Mouse (Mus musculus) heart, postnatal 0 days (tissue): Measurements from ENCODE around the gene Cfdp1. TPM values are rescaled to one million over a fixed set of nuclear protein-coding genes. Genes with fewer than 3 reads are reported as not detected.

ENCODE experiments used
- ATAC-seq: fragments of 200-750 bp; cut with Nextera tagmentation; 2 replicates; pipeline ENCODE4 v1.8.0; 2017; ENCODE audit warnings: low read depth, moderate number of reproducible peaks, moderate library complexity; ENCODE audit not compliant: insufficient read depth
- DNase-seq: peaks from one replicate; pipeline ENCODE4 v3.0.0-alpha.2; 2016; ENCODE audit warnings: low spot score
- H3K27ac ChIP-seq: fragments of 300-500 bp; sonication (generic); 2 replicates; pipeline ENCODE4 v1.5.1; 2014; ENCODE audit warnings: low read depth, mild to moderate bottlenecking
- H3K27me3 ChIP-seq: fragments of 300-500 bp; sonication (generic); 2 replicates; pipeline ENCODE4 v1.6.1; 2014; ENCODE audit warnings: low read length, mixed read lengths; ENCODE audit not compliant: control insufficient read depth, insufficient read depth
- H3K36me3 ChIP-seq: fragments of 300-500 bp; sonication (generic); replicated peaks from 2 replicates; pipeline ENCODE4 v1.6.1; 2014; ENCODE audit warnings: low read length, mixed read lengths; ENCODE audit not compliant: control insufficient read depth, insufficient read depth
- H3K4me1 ChIP-seq: fragments of 300-500 bp; sonication (generic); 2 replicates; pipeline ENCODE4 v1.6.1; 2014; ENCODE audit warnings: antibody characterized with exemption; ENCODE audit not compliant: control insufficient read depth, insufficient read depth
- H3K4me2 ChIP-seq: fragments of 300-500 bp; sonication (generic); 2 replicates; pipeline ENCODE4 v1.6.1; 2014; ENCODE audit warnings: low read depth, mild to moderate bottlenecking, low read length, moderate library complexity
- H3K4me3 ChIP-seq: fragments of 300-500 bp; sonication (generic); 2 replicates; pipeline ENCODE4 v1.5.1; 2014; ENCODE audit warnings: low read depth, low read length
- H3K9ac ChIP-seq: fragments of 300-500 bp; sonication (generic); replicated peaks from 2 replicates; pipeline ENCODE4 v1.6.1; 2014; ENCODE audit warnings: low read depth, low read length, mixed read lengths
- H3K9me3 ChIP-seq: fragments of 300-500 bp; sonication (generic); replicated peaks from 2 replicates; pipeline ENCODE4 v1.6.1; 2016; ENCODE audit warnings: low read length; ENCODE audit not compliant: control insufficient read depth
- CTCF ChIP-seq: IDR thresholded peaks from 2 replicates; pipeline ENCODE4 v1.5.1; 2016; ENCODE audit warnings: antibody characterized with exemption, control low read depth, low read depth
- EP300 ChIP-seq: IDR thresholded peaks from 2 replicates; pipeline ENCODE4 v1.6.1; 2016; ENCODE audit warnings: antibody characterized with exemption, low read depth
- WGBS: fragments of 180-500 bp; shearing (Covaris S2); extraction: QIAGEN DNeasy Blood & Tissue Kit; methylation state at CpG from one replicate; pipeline ENCODE4 v1.1.7; 2014; 5-methylcytosine and 5-hydroxymethylcytosine counted together
- polyA plus RNA-seq: library from polyadenylated mRNA; unstranded; fragments of >200 nt; fragmentation: Nextera tagmentation; extraction: Ambion mirVana; gene quantifications from 2 replicates; pipeline ENCODE4 v1.2.1, GENCODE M21; 2015
- total RNA-seq: library from RNA; depleted of rRNA; stranded (reverse); fragments of >200 nt; gene quantifications from 2 replicates; pipeline ENCODE4 v1.2.3, GENCODE M21; 2014; ENCODE audit warnings: low replicate concordance

Cfdp1 gene
- total and polyA plus RNA-seq, 2 experiments from 2014 or later, result 16.1 to 85.4 TPM

GRCm38 (mm10) chr8:111786701-111787588 is 67.1 kb downstream of the Cfdp1 start:
- Histone ChIP-seq H3K9me3 (no peaks in the 10 kb centered on the region), H3K36me3 (no peaks in the 10 kb centered on the region), H3K9ac (no peak overlapping the region), H3K27ac (peak overlapping the region; percentile 54; the same call in 1 of the 2 replicates), H3K4me2 (no peak overlapping the region), H3K27me3 (no peaks in the 10 kb centered on the region), H3K4me1 (peaks cover 32% of the 10 kb centered on the region), H3K4me3 (no peak overlapping the region)
- WGBS, result 42% methylated on average over 13 of the region's 13 CpGs
- no peak for TF ChIP-seq CTCF
- TF ChIP-seq EP300, result no peak
- peak; percentile 42 for DNase-seq
- ATAC-seq, result peak; percentile 63; the same call in 1 of the 2 replicates

- peak overlapping the region; percentile 54; the same call in 1 of the 2 replicates for H3K27ac ChIP-seq
- no peak overlapping the region for H3K9ac ChIP-seq
- no peak overlapping the region for H3K4me3 ChIP-seq
- no peak for TF ChIP-seq CTCF
- no peaks in the 10 kb centered on the region for H3K9me3 ChIP-seq
- WGBS, result 93% methylated on average over 2 of the region's 2 CpGs
- no peaks in the 10 kb centered on the region for H3K27me3 ChIP-seq
- peaks cover 32% of the 10 kb centered on the region for H3K4me1 ChIP-seq
- no peak for ATAC-seq
- no peak for DNase-seq
- no peaks in the 10 kb centered on the region for H3K36me3 ChIP-seq
- H3K4me2 ChIP-seq, result no peak overlapping the region
These were observed 68.0 kb downstream of the Cfdp1 start for GRCm38 (mm10) chr8:111786116-111786515.

DNA sequence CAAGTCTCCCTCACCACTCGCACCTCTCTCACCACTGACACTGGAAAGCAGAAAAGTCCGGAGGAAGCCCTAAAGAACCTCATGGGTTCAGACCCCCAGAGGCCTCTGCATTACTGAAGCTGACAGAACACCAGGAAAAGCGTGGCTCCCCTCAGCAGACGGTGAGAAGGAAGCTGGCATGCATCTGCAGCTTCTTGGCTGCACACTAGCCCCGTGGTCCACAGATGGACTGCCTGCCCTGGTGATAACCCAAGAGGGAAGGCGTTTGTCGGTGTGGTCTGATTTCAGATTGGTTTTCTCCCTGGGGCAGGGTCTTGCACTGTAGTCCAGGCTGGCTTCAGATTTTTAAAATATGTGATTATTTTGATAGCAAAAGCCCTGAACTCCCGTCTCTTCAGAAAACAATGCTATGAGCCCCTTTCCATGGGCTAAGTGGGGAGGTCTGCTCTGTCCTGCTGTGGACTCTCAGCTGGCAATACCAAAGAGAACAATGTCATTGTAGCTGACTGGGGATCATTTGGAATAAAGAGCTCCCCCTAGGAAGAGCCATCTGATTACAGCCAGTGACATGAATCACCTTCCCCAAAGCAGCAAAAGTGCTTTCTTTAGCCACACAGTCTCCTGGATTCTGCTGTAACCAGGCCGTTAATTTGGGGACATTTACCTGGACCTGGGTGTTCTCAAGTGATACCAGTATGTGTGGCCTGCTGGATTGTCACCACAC is 71.3 kb downstream of the Cfdp1 start:
- Histone ChIP-seq H3K9ac (no peak overlapping the region), H3K27me3 (no peaks in the 10 kb centered on the region), H3K9me3 (no peaks in the 10 kb centered on the region), H3K36me3 (no peaks in the 10 kb centered on the region), H3K4me1 (peaks cover 49% of the 10 kb centered on the region), H3K4me3 (no peak overlapping the region), H3K27ac (no peak overlapping the region), H3K4me2 (no peak overlapping the region)
- ATAC-seq, result no peak
- WGBS, result 62% methylated on average over 9 of the region's 9 CpGs
- TF ChIP-seq EP300, result no peak
- TF ChIP-seq CTCF, result peak; percentile 27; the same call in 1 of the 2 replicates
- no peak for DNase-seq

GRCm38 (mm10) chr8:111782161-111782560 is 71.9 kb downstream of the Cfdp1 start:
- Histone ChIP-seq H3K9ac (no peak overlapping the region), H3K27ac (no peak overlapping the region), H3K36me3 (no peaks in the 10 kb centered on the region; the same call in 1 of the 2 replicates), H3K9me3 (no peaks in the 10 kb centered on the region), H3K4me2 (no peak overlapping the region), H3K4me1 (peaks cover 42% of the 10 kb centered on the region), H3K4me3 (no peak overlapping the region), H3K27me3 (no peaks in the 10 kb centered on the region)
- no peak for ATAC-seq
- DNase-seq, result no peak
- TF ChIP-seq EP300 (no peak), CTCF (no peak)
- WGBS, result 79% methylated on average over 2 of the region's 2 CpGs

GRCm38 (mm10) chr8:111780697-111781424 is 73.2 kb downstream of the Cfdp1 start:
- H3K27ac ChIP-seq, result no peak overlapping the region
- TF ChIP-seq EP300 (no peak), CTCF (no peak)
- no peaks in the 10 kb centered on the region; the same call in 1 of the 2 replicates for H3K36me3 ChIP-seq
- no peaks in the 10 kb centered on the region for H3K27me3 ChIP-seq
- no peak overlapping the region for H3K4me2 ChIP-seq
- no peak for ATAC-seq
- H3K9ac ChIP-seq, result no peak overlapping the region
- WGBS, result 89% methylated on average over 10 of the region's 10 CpGs
- H3K9me3 ChIP-seq, result no peaks in the 10 kb centered on the region
- DNase-seq, result no peak
- no peak overlapping the region for H3K4me3 ChIP-seq
- H3K4me1 ChIP-seq, result peaks cover 30% of the 10 kb centered on the region
